Mouse (Mus musculus) urinary bladder, postnatal 25 days (tissue): ENCODE data around the gene Cmah.
"Not testable (repeated sequence)": the region's sequence is repeated elsewhere in the genome, so short reads cannot be mapped to it uniquely, and the experiment has no call there.

ENCODE experiments used
- DNase-seq: peaks from one replicate; pipeline ENCODE4 v3.0.0; 2022; ENCODE audit warnings: low spot score

Gene Cmah

GRCm38 (mm10) chr13:24342091-24342490 is 14.9 kb downstream of the Cmah start:
- DNase-seq, result no peak

- no peak for DNase-seq
Measured at GRCm38 (mm10) chr13:24353004-24353403, 25.8 kb downstream of the Cmah start.

- no peak for DNase-seq
Measured at GRCm38 (mm10) chr13:24354751-24355150, 27.5 kb downstream of the Cmah start.

GRCm38 (mm10) chr13:24359181-24359580 is 32.0 kb downstream of the Cmah start:
- DNase-seq, result no peak

- no peak for DNase-seq
Measured at GRCm38 (mm10) chr13:24365191-24365590, 38.0 kb downstream of the Cmah start.

GRCm38 (mm10) chr13:24372893-24373599 is 45.8 kb downstream of the Cmah start:
- DNase-seq, result no peak

GRCm38 (mm10) chr13:24374606-24375005 is 47.4 kb downstream of the Cmah start:
- DNase-seq, result not testable (repeated sequence)

GRCm38 (mm10) chr13:24375320-24376203 is 48.4 kb downstream of the Cmah start:
- no peak for DNase-seq

GRCm38 (mm10) chr13:24380713-24381112 is 53.5 kb downstream of the Cmah start:
- no peak for DNase-seq

GRCm38 (mm10) chr13:24383885-24384284 is 56.7 kb downstream of the Cmah start:
- DNase-seq, result no peak

- DNase-seq, result no peak
Measured at GRCm38 (mm10) chr13:24391892-24392291, 64.7 kb downstream of the Cmah start.

GRCm38 (mm10) chr13:24392655-24393054 is 65.5 kb downstream of the Cmah start:
- DNase-seq, result no peak

- no peak for DNase-seq
Measured at GRCm38 (mm10) chr13:24393055-24393454, 65.9 kb downstream of the Cmah start.

GRCm38 (mm10) chr13:24395815-24396214 is 68.6 kb downstream of the Cmah start:
- no peak for DNase-seq

- no peak for DNase-seq
Measured at GRCm38 (mm10) chr13:24397181-24397580, 70.0 kb downstream of the Cmah start.

- DNase-seq, result no peak
Measured at GRCm38 (mm10) chr13:24398488-24398887, 71.3 kb downstream of the Cmah start.

GRCm38 (mm10) chr13:24401821-24402220 is 74.6 kb downstream of the Cmah start:
- not testable (repeated sequence) for DNase-seq

GRCm38 (mm10) chr13:24403054-24403453 is 75.8 kb downstream of the Cmah start:
- no peak for DNase-seq

- DNase-seq, result no peak
Measured at GRCm38 (mm10) chr13:24406847-24407246, 79.6 kb downstream of the Cmah start.

GRCm38 (mm10) chr13:24414635-24415206 is 87.5 kb downstream of the Cmah start:
- no peak for DNase-seq

GRCm38 (mm10) chr13:24415506-24416206 is 88.5 kb downstream of the Cmah start:
- DNase-seq, result no peak

- peak; percentile 12 for DNase-seq
Measured at GRCm38 (mm10) chr13:24416409-24416808, 89.2 kb downstream of the Cmah start.
